Mouse (Mus musculus): ENCODE data around the gene Bri3.

Bri3 gene

GRCm38 (mm10) chr5:144243901-144244487 lies at the start of gene Bri3:
Gene Bri3 (plus strand): TSS chr5:144244437.
- no peak for DNase-seq (ENCODE audit: low read depth, low spot score)

- DNase-seq (ENCODE audit: low read depth, low spot score) = no peak
Observed at GRCm38 (mm10) chr5:144195567-144195966, 48.7 kb upstream of the Bri3 start.

GRCm38 (mm10) chr5:144200616-144201015 lies 43.6 kb upstream of the Bri3 start:
- no peak for DNase-seq (ENCODE audit: low read depth, low spot score)

GRCm38 (mm10) chr5:144202430-144202829 lies 41.8 kb upstream of the Bri3 start:
- no peak for DNase-seq (ENCODE audit: low read depth, low spot score)

DNA sequence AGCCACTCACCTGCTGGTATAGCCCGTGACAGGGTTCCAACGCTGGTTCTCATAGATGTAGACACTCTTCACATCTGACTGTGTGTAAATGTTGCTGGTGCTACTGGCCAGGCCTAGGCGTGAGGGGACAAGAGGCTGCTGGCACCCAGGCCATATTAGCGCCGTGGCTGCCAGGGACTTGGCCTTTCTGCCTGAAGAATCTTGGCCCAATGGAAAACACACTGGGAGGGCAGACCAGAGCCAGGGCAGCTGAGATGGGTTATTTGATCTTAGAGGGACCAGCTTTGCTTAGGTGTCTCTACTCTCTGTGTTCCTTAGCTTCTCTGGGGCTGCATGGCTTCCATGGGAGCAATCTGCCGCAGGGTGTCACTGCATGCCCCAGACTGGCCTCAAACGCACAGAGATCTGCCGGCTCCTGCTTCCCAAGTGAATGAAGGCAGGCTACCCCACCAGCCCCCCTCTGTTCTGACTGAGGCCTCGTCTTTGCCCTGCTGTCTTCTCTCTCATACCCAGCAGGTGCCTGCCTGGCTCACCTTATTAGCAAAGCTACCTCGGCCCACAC lies 40.8 kb upstream of the Bri3 start:
- no peak for DNase-seq (ENCODE audit: low read depth, low spot score)

GRCm38 (mm10) chr5:144204303-144204702 lies 39.9 kb upstream of the Bri3 start:
- no peak for DNase-seq (ENCODE audit: low read depth, low spot score)

DNA sequence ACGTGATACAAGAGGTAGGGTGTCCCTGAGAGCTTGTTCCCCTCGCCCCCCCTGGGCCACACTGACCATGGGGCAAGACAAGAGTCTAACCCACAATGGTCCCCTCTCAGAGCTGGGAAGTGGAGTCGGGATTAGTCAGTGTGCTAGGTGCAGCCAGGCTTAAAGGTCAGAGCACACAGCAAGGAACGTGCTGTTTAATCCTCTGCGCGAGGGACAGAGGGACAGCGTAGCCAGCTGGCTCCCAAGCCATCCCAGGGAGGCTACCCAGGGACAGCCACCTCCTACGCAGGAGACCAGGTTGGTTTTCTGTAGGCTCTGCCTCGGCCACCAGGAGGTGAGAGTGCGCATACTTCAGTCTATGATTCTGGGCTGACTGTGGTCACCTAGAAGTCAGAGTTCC lies 39.3 kb upstream of the Bri3 start:
- DNase-seq (ENCODE audit: low read depth, low spot score) = no peak

GRCm38 (mm10) chr5:144206069-144206468 lies 38.2 kb upstream of the Bri3 start:
- no peak for DNase-seq (ENCODE audit: low read depth, low spot score)

- DNase-seq (ENCODE audit: low read depth, low spot score) = peak; percentile 33
Observed at GRCm38 (mm10) chr5:144207478-144207877, 36.8 kb upstream of the Bri3 start.

GRCm38 (mm10) chr5:144214453-144214852 lies 29.8 kb upstream of the Bri3 start:
- peak; percentile 64 for DNase-seq (ENCODE audit: low read depth, low spot score)

- DNase-seq (ENCODE audit: low read depth, low spot score) = no peak
Observed at GRCm38 (mm10) chr5:144215992-144216391, 28.2 kb upstream of the Bri3 start.

GRCm38 (mm10) chr5:144218061-144218460 lies 26.2 kb upstream of the Bri3 start:
- DNase-seq (ENCODE audit: low read depth, low spot score) = no peak

- no peak for DNase-seq (ENCODE audit: low read depth, low spot score)
Observed at GRCm38 (mm10) chr5:144219306-144219705, 24.9 kb upstream of the Bri3 start.

DNA sequence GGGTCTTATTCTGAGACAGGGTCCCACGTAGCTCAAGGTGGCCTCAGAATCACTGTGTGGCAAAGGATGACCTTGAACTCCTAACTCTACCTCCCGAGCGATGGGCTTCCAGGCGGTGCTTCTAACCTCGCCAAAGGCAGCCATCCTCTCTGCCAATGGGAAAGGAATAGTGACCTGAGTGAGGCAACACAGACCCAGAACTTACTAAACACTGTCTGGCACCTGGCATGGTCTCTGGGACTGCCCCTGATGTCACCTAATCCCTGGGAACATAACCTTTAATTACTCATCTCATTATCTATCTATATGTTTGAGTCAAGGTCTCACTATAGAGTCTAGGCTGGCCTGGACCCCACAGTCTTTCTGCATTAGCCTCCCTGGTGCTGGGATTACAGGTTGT lies 24.3 kb upstream of the Bri3 start:
- no peak for DNase-seq (ENCODE audit: low read depth, low spot score)

GRCm38 (mm10) chr5:144221305-144221704 lies 22.9 kb upstream of the Bri3 start:
- no peak for DNase-seq (ENCODE audit: low read depth, low spot score)

GRCm38 (mm10) chr5:144222811-144223502 lies 21.3 kb upstream of the Bri3 start:
- DNase-seq (ENCODE audit: low read depth, low spot score) = peak; percentile 9

- peak; percentile 95 for DNase-seq (ENCODE audit: low read depth, low spot score)
Observed at GRCm38 (mm10) chr5:144223503-144223862, 20.8 kb upstream of the Bri3 start, which contains the start of gene Tecpr1. Gene Tecpr1 (minus strand): TSS chr5:144223615.

GRCm38 (mm10) chr5:144223899-144224816 lies 20.1 kb upstream of the Bri3 start:
- DNase-seq (ENCODE audit: low read depth, low spot score) = peak; percentile 47

DNA sequence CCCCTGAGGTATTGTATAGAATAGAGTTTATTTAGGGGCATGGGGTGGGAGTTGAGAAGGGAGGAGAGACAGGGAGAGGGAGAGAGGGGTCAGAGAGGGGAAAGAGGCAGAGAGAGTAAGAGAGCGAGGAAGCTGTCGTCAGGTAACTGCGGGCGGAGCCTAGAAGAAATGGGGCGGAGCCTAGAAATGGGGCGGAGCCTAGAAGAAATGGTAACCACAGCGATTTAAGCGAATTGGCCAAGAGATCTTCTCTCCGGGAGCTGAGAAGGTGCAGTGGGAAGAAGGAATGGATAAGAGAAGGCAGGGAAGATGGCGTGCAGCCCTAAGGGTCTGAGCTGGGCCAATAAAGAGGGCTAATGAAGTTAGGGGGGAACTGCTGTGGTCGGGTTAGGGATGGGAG lies 18.0 kb upstream of the Bri3 start:
- DNase-seq (ENCODE audit: low read depth, low spot score) = no peak

GRCm38 (mm10) chr5:144230216-144230615 lies 14.0 kb upstream of the Bri3 start:
- DNase-seq (ENCODE audit: low read depth, low spot score) = no peak

GRCm38 (mm10) chr5:144231410-144231809 lies 12.8 kb upstream of the Bri3 start:
- DNase-seq (ENCODE audit: low read depth, low spot score) = peak; percentile 66

- no peak for DNase-seq (ENCODE audit: low read depth, low spot score)
Observed at GRCm38 (mm10) chr5:144232531-144232930, 11.7 kb upstream of the Bri3 start.
